Mouse (Mus musculus) gastrocnemius, adult 8-10 months (tissue): ENCODE data around the gene Poldip3. TPM values are rescaled to one million over a fixed set of nuclear protein-coding genes. Genes with fewer than 3 reads are reported as not detected.

ENCODE experiments used
- DNase-seq, 2 experiments: peaks; one replicate each; pipeline ENCODE4 v3.0.0; 2022; ENCODE audit warnings: low spot score in 2 of 2
- total RNA-seq, 4 experiments: library from RNA; stranded (reverse); gene quantifications; 2 replicates each; pipeline ENCODE4 v1.2.4; 2022

Poldip3 gene
- total RNA-seq, 4 experiments from 2014 or later = 12.3 to 18.1 (median 16.9) TPM

- DNase-seq = no peak
These were observed 60.4 kb downstream of the Poldip3 start for GRCm38 (mm10) chr15:83088495-83089428.

- DNase-seq = no peak
These were observed 62.4 kb downstream of the Poldip3 start for GRCm38 (mm10) chr15:83086636-83087328.

- DNase-seq = peak; percentile 25 to 34
These were observed 63.3 kb downstream of the Poldip3 start for GRCm38 (mm10) chr15:83085901-83086300.

- DNase-seq = no peak
These were observed 65.1 kb downstream of the Poldip3 start for GRCm38 (mm10) chr15:83084022-83084640.

GRCm38 (mm10) chr15:83083530-83083929 lies 65.7 kb downstream of the Poldip3 start:
- no peak for DNase-seq

Other genes starting within 250 kb of the Poldip3 start
- 10 to 100 TPM; 28.0 to 36.3 (median 32.1) TPM for gene Tcf20, start 161.5 kb downstream of the Poldip3 start, total RNA-seq
- under 1 TPM; 0.12 to 0.43 (median 0.28) TPM for gene Nfam1, start 116.1 kb downstream of the Poldip3 start, total RNA-seq
- 10 to 100 TPM; 19.2 to 30.2 (median 25.4) TPM for gene Serhl, start 59.9 kb downstream of the Poldip3 start, total RNA-seq
- gene Rrp7a, start 26.6 kb downstream of the Poldip3 start, total RNA-seq = 10 to 100 TPM; 32.9 to 48.0 (median 41.8) TPM
- 10 to 100 TPM; 40.7 to 56.5 (median 45.0) TPM for gene Cyb5r3, start 23.2 kb upstream of the Poldip3 start, total RNA-seq
- 1 to 10 TPM; 1.0 to 2.3 (median 2.0) TPM for gene A4galt, start 102.4 kb upstream of the Poldip3 start, total RNA-seq
- gene Arfgap3, start 200.9 kb upstream of the Poldip3 start, total RNA-seq = 1 to 10 TPM; 4.4 to 5.2 (median 4.8) TPM